Mouse (Mus musculus) T-helper 17 cell (primary cell): ENCODE measurements around the gene Snx15.

Source experiments
- in situ Hi-C, 2 experiments: fragments of 300-600 bp; cut with MboI, MseI; formaldehyde crosslinking; loops; 1 replicate in 1 of 2; 2 replicates in 1 of 2; pipeline ENCODE4 v1.15.1; 2025; ENCODE audit warnings: high pct_unique_total_duplicates in 2 of 2

Snx15 gene

DNA sequence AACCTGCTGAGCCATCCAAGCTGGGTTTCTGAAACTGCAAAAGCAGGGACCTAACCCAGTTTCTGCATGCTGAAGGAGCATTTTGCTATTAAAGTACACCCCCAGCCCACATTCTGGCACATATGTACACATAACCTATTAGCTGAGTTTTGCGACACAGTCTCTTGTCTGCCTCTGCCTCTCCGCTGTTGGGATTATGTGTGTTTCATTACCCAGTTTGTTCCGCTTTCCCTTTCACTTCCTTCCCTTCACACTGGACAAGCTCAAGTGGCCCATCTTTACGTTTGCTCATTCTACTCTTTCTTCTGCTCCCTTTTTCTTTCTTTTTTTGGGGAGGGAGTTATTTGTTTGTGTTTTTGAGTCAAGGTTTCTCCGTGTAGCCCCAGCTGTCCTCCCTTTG lies 54.2 kb downstream of the Snx15 start:
- in situ Hi-C loops, result no loop called here

DNA sequence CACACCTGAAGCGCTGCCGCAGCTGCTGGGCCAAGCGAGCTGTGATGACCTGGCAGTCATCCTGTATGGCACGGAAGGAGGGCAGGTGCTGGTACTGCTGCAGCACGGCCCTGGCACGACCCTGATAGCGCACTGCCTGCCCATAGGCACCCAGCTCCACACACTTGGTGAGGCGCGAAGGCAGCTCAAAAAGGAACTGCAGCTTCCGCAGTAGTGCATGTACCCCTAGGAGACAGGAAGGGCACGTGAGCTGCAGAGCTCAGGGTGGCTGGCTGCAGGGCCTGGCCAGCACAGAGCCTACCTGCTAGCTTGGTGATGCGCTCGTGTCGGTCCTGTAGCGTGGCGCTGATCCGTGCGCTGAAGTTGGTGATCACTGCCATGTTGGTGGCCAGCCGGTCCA lies 56.8 kb downstream of the Snx15 start:
- in situ Hi-C loops, result no loop called here

DNA sequence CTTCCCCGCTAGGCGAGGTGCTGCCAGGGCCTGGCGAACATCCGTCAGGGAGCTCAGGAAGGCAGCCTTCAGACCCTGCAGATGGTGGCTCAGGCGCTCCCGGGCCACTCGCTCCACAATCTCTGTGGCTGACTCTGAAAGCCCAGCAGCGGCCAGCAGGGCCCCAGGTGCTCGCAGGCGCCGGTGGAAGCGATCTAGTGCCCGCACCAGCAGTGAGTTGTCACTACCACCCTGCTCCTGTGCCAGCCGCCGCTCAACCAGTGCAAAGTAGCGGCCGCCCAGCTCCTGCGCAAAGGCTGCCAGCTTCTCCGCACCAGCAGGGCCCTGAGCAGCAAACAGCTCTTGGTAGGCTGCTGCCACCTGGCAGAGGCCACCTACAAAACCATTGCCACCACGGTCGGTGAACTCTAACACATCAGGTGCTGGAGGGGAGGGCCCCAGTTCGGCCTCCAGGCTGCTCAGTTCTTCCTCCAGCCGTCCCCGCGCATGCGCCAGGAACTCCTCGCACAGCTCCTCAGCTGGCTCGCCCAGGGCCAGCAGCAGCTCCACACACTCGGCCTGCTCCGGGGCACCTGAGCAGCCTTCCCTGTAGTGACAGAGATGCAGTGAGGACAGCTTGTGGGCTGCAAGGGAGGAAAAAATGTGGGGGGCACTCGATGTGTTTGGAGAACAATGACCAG lies 57.4 kb downstream of the Snx15 start:
- in situ Hi-C loops, result no loop called here

DNA sequence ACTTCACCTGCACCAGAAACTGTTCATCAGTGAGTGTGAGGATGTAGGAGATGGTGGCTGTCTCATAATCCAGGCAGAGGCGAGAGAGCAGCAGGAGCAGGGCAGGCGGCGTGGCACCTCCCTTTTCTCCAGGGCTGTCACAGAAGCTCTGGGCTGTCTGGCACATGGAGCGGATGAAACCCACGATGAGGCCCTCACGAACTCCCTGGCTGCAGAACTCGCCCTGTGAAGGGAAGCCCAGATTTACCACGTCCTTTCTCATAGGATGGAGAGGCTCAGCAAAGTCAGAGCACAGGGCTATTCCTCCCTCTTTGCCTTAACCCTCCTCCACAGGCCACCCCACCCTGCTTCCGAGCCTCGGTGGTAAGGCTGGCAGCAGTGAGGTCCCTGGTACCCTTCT lies 58.3 kb downstream of the Snx15 start:
- in situ Hi-C loops, result no loop called here
